Mouse (Mus musculus): Measurements from ENCODE around the gene Gba2.

Gene Gba2

DNA sequence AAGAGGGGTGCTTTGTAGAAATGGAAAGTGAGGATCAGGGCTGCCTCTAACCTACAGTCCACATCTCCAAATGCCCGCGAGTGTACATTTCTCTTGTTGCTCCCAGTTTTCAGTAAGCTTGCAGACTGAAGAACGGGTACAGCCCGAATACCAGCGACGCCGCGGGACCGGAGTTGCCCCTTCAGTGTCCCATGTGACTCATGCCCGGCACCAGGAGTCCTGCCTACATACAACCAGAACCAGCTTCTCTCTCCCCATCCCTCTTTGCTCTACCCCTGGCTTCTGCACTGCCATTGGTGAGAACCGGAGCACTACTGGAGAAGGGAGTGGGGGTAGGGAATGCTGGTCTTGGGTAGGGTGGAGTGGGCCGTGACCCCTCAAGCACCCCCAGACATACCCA is 2.7 kb upstream of the Gba2 start:
- no peak for DNase-seq (ENCODE audit: low read depth, low spot score)

DNA sequence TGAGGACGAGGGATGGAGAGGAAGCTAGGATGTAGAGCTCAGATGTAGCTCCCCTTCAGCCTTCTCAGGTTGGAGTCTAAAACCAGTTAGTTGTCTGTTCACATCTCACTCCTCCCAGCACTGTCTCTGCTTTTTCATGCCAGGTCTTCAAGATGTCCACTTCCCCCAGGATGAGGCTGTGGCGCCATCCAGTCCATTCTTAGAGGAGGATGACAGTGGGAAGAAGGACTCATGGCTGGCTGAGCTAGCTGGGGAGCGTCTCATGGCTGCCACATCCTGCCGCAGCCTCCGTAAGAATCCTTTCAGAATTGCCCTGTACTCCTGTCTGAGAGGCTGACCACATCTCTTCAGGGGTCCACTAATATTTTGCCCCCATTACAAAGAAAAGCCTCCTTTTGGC is 2.0 kb upstream of the Gba2 start:
- no peak for DNase-seq (ENCODE audit: low read depth, low spot score)

DNA sequence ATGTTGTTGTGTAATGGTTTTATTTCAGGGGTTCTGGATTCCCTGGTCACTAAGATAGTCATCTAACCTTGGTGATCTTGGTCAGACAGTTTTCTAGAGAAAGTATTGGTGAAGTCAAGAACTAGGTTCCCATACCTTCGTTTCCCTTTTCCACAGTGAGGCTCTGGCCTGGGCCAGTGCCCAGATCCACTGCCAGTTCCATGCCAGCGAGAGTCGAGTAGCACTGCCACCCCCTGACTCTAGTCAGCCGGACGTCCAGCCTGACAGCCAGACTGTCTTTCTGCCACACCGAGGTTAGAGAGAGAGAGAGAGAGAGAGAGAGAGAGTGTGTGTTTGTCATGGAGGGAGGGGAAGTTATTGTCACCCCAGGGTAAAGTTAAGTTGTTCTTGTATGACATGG is 1.1 kb upstream of the Gba2 start:
- no peak for DNase-seq (ENCODE audit: low read depth, low spot score)

DNA sequence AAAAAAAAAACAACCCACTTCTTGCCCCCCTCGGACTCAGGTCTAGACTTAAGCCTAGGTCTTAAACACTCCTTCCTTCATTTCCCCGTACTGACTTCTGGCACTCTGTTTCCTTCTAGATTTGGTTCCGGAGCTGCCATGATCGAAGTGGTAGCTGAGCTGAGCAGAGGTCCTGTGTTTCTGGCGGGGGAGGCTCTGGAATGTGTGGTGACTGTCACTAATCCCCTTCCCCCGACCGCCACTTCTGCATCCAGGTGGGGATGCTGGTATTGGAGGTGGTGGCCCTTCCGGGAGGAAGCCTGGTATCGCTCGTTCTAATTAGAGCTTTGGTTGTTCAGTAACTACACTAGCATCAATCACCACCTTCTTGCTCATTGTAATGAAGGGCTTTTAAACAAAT is 583 bp upstream of the Gba2 start:
- DNase-seq (ENCODE audit: low read depth, low spot score) = no peak

DNA sequence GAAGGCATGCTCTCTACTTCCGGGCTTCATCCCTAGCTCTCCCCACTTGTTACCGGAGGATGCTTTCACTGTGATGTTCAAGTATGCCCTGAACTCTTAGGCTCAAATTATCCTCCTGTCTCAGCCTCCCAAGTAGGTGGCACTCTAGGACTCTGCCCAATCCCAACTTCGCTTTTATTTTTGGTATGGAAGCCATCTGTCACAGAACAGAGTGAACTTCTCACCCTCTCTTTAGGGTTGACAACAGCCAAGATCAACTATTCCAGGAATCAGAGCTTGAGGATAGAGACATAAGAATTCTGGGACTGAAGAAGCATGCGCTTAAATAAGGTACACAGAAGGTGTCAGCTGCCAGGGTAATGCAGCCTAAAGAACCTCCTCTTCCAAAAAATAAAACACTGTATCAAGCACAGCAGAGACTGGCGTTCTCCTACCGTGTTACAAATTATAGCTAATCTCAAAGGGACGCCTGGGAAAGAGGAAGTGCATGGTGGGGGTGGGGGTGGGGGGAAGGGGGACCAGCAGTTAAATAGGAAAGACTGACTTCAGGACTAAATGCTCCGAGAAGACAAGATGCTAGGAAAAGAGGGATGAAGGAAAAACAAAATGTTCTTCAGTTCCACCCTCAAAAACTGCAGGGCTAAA is 1.3 kb downstream of the Gba2 start:
- no peak for DNase-seq (ENCODE audit: low read depth, low spot score)

DNA sequence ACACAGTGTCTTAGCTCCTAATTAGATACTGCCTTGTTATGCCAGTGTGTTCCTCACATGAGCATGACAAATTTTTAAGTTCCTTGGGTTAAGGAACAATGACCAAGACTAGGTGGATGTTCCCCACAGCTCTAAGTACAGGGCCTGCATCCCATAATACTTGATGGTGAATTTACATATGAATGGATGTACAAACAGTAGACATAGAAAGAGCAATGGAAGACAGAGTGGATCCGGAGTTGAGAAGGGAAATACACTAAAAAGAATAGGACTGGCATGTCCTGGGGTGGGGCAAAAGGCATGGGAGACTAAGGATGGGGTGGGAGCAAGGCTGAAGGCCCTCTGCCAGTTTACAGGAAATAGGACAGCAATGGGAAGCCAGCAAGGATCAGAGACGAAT is 3.3 kb downstream of the Gba2 start:
- no peak for DNase-seq (ENCODE audit: low read depth, low spot score)

DNA sequence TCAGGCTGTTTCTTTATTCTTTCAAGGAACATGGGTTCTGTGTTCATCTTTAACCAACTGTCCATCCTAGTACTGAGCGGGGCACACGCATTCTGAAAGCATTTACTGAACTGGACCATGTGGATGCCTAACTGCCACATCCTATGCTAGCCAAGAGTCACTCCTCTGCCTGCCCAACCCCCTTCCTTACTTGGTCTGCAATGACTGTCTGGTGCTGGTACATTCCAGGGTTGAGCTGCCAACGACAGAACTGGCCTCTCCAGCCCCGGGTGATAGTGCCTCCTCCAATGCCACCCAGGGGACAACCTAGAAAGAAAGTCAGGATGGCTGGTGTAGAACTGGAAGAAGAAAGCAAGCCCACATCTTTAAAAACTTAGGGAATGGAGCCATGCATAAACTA is 5.1 kb downstream of the Gba2 start:
- no peak for DNase-seq (ENCODE audit: low read depth, low spot score)

DNA sequence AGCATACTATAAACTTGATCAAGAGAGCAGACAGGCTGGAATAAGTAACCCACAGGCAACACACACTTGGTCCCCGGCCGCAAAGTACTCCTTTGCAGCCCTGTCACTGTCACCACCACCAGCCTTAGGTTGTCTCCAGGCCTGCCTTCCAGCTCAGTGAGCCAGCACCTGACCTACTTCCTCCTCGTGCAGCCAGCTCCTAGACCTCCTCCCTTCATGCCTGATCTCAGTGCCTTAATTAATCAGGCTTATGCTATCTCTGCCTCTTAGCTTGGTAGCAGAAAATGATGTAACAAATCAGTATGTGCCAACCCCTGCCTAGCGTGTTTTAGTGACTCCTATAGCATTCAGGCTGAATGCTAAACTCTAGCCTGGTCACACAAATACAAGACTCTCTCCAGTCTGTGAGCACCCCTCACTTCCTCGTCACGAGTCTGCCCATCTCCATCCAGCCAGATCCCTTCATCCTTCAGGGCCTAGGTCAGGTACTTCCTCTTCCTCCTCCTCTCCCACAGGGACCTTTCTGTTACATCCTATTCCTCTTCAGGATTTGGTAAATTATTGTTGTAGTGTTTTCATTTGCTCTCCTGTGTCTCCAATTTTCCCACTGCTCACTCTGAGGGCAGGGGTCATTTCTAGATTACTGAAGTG is 7.2 kb downstream of the Gba2 start:
- DNase-seq (ENCODE audit: low read depth, low spot score) = no peak

DNA sequence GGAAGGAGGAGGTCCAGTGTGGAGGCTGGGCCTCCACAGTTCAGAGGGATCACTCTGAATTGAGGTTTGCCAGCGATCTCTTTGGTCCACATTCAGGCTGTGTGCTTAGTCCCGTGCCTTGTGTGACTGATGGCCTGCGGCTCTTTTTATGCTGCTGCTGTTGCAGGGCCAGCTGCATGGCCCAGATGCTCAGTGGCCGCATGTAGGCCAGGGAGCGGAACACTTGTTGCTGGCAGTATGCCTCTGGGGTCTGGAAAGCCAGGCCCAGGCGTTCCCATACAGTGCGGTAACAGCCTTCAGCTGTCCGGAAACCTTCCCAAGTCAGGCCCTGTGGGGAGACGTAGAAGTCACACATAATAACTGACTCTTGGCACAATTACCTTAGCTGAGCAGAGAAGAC is 11.5 kb downstream of the Gba2 start:
- DNase-seq (ENCODE audit: low read depth, low spot score) = no peak

DNA sequence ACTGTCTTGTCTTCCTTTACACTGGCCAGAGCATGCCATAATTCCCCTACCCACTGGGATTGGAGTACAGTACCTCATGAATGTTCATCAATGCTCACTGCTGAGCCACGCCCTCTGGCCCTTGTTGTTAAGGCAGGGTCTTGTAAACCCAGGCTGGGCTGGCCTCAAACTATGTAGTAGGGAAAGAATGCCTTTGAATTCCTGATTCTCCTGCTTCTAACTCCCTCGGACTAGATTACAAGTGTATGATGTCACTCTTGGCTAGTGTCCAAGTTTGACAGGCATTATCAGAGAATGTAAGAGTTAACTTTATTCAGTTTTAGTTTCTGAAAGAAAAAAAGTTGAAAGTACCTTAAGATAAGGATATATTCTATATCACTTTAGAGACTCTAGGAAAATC is 14.4 kb downstream of the Gba2 start:
- DNase-seq (ENCODE audit: low read depth, low spot score) = no peak

DNA sequence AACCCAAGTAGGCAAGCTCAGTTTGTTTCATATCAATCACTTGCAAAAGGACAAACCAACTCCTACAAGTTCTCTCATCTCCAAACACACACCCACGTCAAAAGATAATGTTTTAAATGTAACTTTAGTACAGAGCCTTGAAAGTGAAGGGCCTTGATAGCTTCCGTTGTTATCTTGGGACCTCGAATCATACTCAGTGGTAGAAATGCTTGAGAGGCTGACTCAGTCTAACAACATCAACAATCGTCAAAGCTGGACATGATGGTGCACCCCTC is 15.1 kb downstream of the Gba2 start:
- DNase-seq (ENCODE audit: low read depth, low spot score) = no peak

DNA sequence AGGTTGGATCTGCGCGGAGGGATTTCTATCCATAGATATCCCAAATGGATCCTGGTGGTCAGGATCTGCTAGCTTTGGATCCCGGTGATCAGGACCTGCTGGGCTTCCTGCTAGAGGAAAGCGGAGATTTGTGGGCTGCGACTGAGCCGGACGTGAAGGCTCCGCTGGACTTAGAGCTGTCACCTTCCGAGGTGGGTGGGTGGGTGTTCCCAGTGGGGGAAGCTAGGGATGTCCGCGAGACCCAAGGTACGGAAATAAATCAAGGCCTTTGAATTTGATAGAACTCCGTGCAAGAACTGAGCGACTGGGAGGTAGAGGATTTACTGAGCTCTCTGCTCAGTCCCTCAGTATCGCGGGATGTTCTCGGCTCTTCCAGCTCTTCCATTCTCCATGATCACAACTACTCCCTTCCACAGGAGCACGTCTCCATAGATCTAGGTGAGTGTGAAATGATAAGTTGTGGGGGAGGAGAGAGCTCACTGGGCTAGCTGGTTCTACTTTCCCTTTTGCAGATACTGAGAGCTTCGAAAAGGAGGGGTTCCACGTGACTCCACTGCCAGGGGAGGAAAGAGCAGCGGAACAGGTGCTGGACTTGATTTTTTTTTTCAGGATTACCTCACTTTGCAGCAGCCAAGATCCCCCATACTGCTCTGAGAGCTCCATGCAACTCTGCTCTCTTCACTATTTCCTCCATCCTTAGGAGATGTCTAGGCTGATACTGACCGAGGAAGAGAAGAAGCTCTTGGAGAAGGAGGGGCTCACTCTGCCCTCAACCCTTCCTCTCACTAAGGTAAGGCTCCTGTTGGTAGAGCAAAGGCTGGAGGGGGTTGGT is 15.7 kb downstream of the Gba2 start:
- DNase-seq (ENCODE audit: low read depth, low spot score) = peak; percentile 64

DNA sequence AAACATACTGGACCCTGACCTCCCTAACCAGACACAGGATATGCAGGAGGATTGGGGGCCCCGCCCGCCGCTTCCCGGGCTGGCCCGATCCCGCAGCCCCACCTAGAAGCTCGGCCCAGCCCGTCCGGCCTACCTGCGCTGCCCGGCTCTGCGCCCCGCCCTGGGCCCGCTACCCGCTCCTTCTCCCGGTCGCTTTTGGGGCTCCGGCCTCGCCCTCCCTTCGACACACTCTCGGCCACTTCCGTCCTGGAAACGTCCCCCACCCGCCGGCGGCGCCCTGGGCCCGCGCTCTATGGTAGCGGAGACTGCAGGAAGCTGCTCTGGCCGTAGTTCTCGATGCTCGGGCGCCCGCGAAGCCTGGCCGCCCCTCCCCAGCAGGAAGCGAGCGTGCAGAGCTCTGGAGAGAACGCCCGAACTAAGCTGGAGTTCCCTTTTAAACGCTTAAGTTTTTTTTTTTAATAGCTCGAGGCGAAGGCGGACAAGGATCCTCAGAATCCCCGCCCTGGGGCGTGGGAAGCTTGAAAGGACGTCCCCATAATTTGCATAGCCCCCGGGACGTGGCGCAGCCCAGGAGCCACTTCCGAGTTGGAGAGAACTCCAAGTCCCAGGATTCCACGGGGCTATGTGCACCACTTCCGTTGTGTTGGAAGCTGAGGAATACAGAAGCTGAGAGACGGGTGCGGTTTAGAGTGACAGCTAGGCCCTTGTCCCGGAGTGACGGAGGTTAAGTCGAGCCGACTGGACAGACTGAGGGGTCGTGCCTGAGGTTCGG is 16.5 kb downstream of the Gba2 start, which contains the start of the genes Creb3 and Tln1:
Creb3 (plus strand) TSS at position 336 of the 772 bp plus-strand sequence.
Tln1 (minus strand) TSS at position 695 of the 772 bp plus-strand sequence.
- DNase-seq (ENCODE audit: low read depth, low spot score) = peak; percentile 96

DNA sequence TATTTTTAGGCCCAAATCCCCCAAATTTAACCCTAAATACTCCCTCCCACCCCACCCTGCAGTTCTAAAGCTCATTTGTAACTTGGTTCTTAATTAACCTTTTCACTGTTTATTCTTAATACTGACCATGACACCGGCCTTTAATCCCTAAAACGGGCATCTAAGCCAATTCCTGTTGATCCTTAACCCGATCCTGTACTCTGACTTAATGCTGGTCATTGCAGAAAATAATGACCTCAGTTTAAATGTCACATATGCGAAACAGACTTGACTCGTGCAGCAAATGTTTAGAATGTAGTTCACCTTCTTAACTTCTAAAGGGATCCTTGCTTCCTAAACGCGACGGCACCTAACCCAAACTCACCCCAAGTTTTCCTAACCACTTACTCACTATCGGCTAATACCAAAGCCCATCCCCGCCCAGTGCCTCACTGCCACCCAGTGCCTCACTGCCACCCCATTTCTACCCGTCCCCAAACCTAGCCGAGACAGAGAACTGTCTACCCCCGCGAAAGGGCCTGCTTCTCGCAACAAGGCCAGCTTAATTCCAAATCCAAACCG is 17.2 kb downstream of the Gba2 start:
- DNase-seq (ENCODE audit: low read depth, low spot score) = no peak

DNA sequence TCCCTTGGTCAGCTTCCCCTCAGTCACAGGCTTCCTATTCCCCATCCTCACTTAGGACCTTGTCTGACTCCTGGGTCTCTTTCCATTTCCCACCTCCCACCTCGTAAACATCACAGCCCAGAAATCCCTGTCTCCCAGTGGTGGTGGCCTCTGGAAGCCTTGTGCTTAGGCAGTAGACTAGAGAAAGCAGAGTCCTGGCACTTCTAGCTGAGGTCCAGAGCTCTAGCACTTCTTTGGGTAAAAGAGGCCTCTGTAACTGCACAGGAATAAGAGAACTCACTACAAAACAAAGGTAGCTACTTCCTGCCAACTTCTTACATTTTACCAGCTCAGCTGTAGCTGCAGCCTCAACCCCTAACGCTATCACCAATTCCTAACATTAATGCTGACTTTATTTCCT is 17.7 kb downstream of the Gba2 start:
- DNase-seq (ENCODE audit: low read depth, low spot score) = peak; percentile 26

DNA sequence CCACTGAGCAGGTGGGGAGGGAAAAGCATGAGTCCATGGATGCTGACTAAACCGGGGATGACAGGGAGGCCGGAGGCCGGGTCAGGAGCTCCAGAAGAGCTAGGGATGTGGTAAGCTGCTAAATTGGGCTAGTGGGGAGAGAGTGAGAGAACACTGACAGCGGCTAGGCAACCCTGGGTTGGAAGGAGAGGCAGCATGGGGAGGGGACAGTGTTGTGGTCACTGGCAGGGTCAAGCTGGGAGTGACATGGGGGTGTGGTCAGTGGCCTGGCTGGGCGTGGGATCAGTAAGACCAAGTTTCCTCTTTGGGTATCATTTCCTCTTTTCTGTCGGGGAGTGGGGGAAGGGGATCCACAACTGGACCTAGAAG is 18.4 kb downstream of the Gba2 start:
- no peak for DNase-seq (ENCODE audit: low read depth, low spot score)

DNA sequence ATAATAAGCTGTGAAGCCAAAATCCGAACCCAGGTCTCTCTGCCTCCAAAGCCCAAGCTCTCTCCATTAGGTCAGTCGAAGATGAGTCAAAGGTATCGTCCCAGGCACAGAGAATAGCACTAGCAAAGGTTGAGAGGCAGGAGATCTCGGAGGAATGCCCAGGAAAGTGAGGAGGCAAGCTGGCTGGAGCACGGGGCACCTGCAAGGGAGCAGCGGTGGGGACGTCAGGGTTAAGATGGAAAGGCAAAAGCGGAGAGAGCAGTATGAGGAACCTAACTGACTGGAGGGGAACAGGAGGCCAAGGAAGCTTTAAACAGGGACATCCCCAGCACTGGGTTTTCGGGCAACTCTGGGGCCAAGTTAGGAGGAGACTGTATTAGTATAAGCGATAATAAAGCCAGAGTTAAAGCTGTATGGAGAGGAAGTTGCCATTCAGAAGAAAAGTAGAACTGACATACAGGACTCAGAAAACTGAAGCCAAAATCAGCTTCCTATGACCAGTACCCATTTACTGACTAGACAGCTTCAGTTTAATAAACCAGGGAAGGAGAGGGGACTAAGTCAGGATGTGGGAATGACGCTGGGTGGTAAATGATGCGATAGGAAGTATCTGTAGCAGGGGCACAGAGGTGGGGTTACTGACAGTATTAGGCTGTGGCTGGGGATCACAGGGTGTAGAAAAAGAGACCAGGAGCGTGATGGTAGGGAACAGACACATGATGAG is 19.0 kb downstream of the Gba2 start:
- no peak for DNase-seq (ENCODE audit: low read depth, low spot score)

DNA sequence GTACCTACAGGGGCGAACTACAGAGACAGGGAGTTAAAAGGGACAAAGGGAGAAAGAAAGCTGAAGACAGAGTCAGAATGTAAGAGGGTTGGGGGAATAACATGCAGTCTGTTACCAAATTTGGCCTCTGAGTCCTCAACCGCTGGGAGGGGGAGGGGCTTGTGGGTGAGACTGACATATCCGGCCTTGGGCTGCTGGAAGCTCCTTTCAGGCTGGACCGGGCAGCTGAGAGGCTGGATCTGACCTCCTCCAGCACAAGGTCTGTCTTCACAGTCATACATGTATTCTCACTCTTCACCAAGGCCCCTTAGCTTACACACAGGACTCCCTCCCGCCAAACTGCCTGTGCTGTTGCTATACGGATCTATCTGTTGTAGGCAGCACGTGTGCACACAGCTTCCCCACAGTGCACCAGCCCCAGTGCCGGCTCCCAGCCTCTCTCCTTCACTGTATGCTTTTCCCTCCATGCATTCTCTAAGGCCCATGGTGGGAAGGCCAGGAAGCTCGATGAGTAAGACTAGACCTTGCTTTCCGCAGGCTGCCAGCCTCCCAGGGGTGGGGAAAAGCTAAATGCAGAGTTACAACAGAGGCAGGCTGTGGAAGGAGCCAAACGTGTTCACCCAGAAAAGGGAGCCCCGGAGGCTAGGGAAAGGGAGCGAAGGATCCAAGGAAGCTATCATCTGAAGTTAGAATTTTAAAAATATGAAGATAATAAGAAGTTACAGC is 19.9 kb downstream of the Gba2 start:
- DNase-seq (ENCODE audit: low read depth, low spot score) = peak; percentile 76

DNA sequence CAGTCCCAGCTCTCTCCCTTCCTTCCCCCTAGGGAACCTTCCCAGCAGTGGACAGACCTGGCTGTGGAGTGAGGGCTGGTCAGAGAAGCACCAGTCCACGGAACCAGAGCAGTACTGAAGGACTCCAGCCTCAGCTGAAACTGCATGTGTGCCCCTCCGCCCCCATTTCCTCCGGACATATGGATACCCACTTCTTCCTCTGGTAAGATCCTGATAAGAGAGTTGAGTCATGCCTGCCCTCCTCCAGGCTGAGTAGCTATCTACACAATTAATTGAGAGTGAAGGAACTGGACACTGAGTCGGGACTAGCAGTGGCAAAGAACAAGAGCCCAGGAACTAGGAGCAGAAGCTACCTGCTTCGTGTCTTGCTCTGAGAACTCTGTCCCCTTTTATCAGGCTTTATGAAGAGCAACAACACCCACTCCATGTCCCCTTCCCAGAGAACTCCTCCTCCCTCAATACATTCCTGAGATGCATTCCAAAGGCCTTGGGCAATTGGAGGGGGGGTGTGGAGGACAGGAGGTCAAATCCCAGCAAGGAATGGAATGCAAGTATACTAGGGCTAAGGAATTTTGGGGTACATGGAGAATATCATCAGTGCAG is 20.5 kb downstream of the Gba2 start:
- DNase-seq (ENCODE audit: low read depth, low spot score) = no peak

DNA sequence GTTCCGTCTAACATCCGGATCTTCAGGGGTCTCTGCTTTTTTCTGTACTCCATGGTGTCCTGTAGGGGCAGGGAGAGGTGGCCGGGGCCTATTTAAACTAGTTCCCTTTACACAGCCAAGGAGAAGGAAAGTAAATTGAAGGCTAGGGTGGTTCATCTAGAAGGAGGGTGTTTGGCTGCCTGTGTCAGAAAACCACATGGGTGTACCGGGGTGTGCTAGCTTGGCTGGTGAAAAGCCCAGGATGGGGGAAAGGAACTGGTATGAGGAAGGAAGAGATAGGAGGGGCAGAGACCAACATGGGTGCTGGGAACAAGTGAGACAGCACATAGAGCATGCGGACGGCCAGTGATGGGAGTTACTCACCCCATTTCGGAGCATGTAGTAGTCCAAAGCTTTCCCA is 22.7 kb downstream of the Gba2 start:
- no peak for DNase-seq (ENCODE audit: low read depth, low spot score)

All from CD4-positive helper T cell, adult 2 months (primary cell).